Mouse (Mus musculus) neutrophil, adult 65 days (primary cell): ENCODE results near the gene Etl4. TPM values are rescaled to one million over a fixed set of nuclear protein-coding genes. Genes with fewer than 3 reads are reported as not detected.

Experiments used
- total RNA-seq: library from RNA; stranded (reverse); gene quantifications from 2 replicates; pipeline ENCODE4 v1.2.4, GENCODE M21; 2023

Gene Etl4
- 0.43 and 0.47 TPM in 2 replicates for total RNA-seq

GRCm38 (mm10) chr2:19909171-19909899, at the start of gene Etl4:
Gene Etl4 (plus strand): TSS chr2:19909780.

